Mouse (Mus musculus) WW6 (cell line): Measurements from ENCODE around the gene Olfr547.
"Not testable (repeated sequence)": the region's sequence is repeated elsewhere in the genome, so short reads cannot be mapped to it uniquely, and the experiment has no call there.

ENCODE experiments used
- DNase-seq: peaks from one replicate; pipeline ENCODE4 v3.0.0-alpha.2; 2013; ENCODE audit warnings: low read depth, low spot score

Olfr547 gene

DNA sequence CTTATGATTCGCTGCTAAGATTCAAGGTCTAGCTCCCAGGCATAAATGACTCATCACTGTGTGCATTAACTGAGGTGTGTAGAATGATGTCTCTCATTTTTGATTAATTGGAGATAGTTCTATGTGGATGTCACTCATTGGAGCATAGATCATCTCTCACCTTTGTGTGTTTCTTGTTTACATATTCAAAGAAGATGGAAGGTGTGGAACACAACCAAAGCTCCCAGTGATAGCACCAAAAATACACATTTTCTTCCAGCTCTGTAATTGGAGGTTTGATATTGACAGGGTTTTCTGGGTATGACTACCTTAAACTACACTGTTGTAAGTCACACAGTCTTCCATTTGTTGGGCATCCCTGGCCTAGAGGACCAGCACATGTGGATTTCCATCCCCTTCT, at the start of gene Olfr547:
Gene Olfr547 (plus strand): TSS at position 301 of the 400 bp plus-strand sequence.
- no peak for DNase-seq

DNA sequence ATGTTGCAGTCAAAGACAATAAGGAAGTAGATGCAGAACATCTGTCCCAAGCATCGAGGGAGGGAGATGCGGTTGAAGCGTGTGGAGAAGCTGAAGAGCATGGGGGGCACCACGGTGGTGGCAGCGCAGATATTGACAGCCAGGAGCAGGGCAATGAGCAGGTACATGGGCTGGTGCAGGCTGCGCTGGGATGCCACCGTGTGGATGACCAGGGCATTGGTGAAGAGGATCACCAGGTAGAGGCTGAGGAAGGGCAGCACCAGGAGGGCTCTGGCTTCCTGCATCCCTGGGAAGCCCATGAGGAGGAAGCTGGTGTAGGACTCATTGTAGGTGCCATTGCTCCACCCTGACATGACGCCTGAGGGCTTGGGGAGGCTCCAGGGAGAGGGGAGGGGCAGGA, 49.8 kb upstream of the Olfr547 start:
- DNase-seq, result not testable (repeated sequence)

DNA sequence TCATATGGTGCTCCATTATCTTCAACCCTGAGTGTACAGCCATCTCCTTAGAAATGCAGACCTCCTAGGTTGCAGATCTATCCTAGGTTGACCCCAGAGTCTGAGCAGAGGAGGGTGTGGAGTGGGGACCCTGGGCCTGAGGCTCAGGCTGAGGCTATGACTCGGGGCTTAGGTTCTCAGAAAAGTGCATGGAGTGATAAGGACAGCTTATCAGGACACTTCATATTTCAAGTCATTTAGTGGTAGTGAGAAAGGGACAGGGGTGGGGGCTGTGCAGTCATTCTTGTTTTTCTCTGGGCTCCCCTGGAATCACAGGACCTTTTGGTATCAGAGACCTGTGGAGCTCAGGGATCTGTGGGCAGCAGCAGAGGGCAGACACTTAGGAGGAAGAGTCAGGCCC, 48.4 kb upstream of the Olfr547 start:
- no peak for DNase-seq

DNA sequence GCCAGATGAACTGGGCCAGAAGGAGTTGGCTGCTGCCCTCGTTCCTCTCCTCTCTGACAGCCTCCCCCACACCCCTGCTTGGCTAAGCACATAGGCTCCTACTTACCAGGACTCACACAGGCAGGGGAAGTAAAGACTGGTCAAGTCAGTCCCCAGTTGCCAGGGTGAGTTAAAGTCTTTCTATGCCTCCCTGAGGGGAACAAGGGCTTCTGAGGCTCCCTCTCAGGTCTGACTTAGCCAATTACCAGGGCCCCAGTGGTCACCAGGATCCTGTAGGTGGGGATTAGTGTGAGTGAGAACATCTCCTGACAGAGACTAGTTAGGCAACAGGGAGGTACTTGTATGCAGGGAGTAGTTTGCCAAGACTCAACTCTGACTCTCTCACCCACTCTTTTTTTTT, 46.4 kb upstream of the Olfr547 start, which contains the start of gene Olfr544:
Gene Olfr544 (minus strand): TSS at position 153 of the 400 bp plus-strand sequence.
- no peak for DNase-seq

DNA sequence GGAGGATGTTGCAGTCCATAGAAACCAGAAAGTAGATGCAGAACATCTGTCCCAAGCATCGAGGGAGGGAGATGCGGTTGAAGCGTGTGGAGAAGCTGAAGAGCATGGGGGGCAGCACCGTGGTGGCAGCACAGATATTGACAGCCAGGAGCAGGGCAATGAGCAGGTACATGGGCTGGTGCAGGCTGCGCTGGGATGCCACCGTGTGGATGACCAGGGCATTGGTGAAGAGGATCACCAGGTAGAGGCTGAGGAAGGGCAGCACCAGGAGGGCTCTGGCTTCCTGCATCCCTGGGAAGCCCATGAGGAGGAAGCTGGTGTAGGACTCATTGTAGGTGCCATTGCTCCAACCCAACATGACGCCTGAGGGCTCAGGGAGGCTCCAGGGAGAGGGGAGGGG, 40.1 kb upstream of the Olfr547 start:
- DNase-seq, result not testable (repeated sequence)

DNA sequence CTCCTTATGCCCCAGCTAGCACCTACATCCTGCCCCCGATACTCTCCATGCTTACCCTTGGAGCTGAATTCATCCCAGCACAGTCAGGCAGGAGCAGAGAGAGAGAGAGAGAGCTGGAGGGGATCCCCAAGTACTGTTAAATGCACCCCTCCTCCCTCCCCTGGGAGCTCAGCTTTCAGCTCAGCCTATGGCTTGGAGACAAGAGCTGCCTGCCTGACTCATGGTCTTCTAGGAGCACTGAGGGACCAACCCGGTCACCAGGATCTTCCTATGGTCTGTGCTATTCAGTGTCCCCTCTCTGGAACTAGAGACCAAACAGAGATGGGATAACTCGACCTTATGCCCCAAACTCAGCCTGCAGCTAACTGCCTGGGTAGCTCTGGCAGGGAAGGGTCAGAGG, 35.1 kb upstream of the Olfr547 start, which contains the start of gene Olfr545:
Gene Olfr545 (minus strand): TSS at position 101 of the 400 bp plus-strand sequence.
- no peak for DNase-seq

DNA sequence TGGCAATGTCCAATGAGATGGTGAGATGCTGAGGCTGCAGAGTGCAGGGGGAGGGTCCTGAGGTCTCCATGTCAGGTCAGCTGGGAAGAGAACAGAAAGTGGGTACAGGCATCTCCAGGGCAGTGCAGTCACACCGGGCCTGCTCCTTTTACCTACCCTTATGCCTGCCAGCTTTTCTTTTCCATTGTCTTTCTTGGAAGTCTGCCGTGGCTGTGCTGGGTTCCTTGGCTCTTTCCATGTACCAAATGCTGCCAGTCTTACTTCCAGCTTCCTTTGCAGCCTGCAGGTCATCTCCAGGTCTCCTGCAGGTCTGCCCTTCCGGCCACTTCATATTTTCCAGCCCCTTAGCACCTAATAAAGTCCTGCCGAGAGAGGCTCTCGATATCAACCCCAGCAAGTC, 32.6 kb upstream of the Olfr547 start:
- no peak for DNase-seq

DNA sequence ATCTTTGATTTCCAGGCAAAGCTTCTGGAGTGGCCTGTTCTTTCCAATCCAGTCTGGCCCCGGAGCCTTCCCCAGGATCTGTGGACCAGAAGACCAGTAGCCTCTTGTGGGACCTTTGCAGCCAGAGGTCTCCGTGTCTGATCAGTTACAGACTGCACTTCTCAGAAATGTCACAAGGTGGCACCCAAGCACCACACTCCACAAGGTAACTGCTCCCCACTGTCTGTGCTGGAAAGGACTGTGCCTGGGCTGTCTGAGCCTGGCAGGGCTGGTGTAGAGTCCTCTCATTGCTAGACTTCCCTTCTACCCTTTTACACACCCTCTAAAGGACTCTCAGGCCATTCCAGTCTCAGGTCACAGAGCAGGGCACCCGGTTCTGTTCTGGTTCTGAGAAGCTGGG, 27.7 kb upstream of the Olfr547 start:
- DNase-seq, result peak; percentile 60

DNA sequence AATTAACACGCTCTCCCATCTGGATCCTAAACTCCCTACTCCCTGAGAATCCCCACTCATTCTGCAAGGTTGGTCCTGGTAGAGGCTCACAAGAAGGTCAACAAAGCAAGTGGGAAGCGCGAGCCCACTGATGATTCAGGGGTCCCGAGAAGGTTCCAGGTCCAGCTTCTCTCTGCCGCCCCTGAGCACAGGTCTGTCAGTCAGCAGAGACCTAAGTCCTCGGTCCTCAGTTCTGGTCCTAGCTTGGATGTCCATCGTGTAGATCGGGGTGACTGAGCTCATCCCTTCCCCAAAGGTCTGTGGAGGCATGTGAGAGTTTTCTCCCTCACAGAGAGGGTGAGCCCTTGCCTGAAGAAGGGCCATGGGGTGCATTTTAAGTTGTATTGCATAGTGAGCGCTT, 26.5 kb upstream of the Olfr547 start:
- DNase-seq, result no peak

DNA sequence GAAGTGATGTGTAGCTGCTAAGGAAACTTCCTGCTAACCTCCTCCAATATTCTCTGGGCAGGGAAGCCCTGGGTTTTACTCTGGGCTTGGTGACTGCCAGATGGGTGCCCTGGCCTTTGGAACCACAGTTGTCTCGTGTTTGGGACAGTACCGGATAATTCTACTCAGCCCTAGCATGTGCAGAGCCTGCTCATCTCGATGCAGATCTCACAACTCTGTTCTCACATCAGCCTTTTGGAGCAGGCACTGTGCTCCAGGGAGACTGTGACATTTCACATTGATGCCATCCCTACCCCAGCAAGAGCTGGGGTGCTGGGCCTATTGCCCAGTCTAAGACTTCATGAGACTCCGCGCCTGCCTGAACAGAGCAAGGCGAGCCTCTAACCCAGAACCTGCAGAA, 25.9 kb upstream of the Olfr547 start:
- no peak for DNase-seq

DNA sequence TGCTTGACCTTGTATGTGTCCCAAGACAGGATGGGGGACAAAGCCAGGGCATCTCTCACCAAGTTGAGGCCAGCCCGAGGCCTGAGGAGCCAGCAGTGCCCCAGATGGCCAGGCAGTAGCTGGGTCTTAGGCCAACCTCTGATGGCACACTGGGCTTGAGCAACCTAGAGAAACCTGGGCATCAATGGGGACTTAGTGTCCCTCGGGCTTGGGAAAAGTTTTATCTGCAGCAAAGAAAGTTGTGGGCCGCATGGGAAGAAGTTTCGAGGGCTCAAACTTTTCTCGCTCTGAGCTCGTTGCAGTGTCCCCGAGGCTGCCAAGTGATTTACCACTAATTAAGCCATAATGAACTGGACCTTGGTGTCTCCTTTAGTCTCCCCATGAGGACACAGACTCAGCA, 24.8 kb upstream of the Olfr547 start:
- DNase-seq, result no peak

DNA sequence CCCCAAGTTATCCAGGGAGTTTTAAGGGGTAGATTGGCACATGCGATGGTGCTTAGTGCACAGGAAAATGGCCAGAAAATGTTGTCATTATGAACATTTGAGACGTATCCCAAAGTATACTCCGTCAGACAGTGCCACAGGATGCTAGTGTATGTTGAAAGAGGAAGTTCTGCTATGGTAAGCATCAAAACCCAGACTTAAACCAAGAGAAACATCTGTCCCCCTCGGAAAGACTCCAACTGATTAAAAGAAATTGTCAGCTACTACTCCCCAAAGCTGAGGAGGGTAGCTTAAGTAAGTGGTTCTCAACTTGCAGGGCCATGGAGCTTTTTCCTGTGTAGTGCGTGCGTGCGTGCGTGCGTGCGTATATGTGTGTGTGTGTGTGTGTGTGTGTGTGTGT, 22.6 kb upstream of the Olfr547 start:
- no peak for DNase-seq

DNA sequence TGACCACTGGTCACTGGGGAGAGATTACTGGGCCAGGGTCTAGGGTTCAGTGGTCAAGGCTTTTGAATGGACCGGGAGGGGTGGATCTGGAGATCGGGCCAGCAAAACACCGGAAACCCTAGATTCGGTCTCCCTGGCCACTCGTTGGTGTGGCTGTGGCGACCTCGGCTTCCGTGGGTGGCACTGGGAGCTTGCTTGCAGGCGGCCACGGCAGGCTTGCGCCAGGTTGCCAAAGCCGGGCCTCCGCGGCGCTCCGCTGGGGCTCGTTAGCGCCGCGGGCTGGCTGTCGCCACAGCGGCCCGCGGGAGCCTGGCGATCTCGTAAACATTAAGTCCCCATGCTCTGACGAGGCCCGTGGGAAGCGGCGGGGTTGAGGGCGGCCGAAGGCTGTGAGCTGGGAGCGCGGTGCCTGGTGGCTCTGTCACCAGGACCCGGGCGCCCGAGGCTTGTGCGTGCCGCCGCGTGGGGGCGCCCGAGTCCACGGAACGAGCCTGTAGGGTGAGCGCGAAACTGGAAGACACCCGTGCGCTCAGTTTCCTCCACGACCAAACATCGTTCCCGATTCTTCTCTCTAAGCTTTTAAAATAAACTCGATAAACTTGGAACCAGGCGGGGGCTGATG, 21.6 kb upstream of the Olfr547 start:
- DNase-seq, result peak; percentile 57

DNA sequence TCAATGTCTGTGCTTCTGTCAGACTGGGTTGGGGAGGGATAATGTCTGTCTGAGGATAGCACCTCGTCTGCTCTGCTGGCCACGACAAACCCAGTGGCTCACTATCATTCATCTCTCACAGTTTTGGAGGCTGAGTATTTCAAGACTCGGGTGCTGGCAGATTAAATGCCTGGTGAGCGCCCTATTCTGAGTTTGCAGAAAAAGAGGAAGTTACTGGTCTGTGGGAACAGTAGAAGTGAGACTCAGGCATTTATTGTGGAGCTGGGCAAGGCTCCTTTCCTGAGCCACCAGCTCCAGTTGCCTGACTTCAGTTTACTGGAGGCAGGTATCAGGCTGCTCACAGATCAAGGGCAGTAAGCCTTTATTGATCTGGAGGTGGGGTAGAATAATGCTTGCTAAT, 20.4 kb upstream of the Olfr547 start:
- DNase-seq, result no peak

DNA sequence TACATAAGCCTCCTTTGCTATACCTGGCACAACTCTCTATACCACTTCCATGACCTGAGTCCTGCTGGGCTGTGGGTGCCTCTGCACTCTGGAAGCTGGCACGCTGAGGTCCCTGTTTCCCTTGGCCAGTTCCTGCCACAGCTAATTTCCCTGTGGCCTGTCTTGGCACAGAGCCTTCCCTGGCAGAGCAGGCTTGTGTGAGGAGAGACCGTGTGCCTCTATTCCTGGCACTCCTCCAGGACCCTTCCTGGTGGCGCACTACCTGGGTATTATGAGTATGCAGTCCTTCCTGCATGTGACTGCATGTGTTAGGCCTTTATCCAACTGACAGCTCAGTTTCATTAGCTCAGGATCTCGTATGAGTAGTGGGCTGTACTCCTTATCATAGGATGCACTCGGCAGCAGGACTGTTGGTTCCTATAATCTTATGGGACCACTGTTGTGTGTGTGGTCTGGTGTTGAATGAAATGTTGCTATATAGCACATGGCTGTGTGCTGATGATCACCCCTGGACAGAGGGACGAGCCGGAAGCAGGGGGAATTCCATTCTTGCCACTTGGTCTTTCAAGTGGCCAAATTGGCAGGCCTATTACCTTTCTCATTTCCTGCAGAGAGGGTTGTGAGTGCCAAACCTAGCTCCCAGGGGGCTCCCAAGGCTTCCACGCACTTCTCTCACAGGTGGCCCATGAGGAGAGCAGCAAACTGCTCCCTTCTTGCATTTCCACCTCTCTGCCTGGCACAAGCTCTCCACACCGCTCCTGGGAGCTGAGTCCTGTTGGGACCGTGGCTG, 18.1 kb upstream of the Olfr547 start:
- DNase-seq, result no peak

DNA sequence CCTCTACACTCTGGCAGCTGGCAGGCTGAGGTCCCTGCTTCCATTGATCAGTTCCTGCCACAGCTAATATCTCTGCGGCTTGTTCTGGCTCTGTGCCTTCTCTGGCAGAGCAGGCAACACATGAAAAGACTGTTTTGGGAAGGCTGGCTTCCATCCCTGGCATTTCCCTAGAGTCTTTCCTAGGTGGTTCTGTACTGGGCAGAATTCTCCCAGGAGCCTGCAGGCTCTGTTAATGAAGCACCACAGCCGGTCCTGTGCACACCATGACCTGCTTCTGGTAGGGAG, 17.6 kb upstream of the Olfr547 start:
- DNase-seq, result no peak

DNA sequence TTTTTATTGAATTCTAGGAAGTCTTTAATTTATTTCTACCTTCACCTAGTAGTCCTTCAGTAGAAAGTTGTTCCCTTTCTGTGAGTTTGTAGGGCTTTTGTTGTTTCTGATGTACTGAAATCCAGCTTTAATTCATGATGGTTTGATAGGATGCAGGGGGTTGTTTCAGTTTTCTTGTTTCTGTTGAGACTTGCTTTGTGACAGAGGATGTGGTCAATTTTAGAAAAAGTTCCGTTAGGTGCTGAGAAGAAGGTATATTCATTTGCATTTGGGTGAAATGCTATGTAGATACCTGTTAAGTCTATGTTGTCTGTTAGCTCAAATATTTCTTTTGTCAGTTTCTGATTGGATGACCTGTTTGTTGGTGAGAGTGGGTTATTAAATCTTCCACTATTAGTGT, 5.5 kb upstream of the Olfr547 start:
- no peak for DNase-seq

DNA sequence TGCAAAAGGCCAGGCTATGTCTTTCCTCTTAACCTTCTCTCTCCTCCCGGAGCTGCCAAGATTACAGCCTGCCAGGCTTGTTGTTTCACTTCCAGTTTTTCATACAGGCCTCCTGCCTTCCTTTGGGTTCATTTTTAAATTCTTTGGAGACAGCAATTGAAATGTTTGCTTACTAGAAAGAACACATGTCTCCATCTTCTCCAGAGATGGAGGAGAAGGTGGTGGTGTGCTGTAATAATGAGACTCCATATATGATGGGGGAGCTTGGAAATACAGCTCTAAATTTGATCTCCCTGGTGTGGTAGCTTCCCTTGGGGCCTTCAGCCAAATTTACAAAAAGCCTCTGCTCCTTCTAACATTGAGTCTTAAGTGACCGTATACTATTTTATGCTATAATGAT, 6.0 kb downstream of the Olfr547 start, which contains the start of gene Olfr548-ps1:
Gene Olfr548-ps1 (plus strand): TSS at position 301 of the 400 bp plus-strand sequence.
- DNase-seq, result no peak

DNA sequence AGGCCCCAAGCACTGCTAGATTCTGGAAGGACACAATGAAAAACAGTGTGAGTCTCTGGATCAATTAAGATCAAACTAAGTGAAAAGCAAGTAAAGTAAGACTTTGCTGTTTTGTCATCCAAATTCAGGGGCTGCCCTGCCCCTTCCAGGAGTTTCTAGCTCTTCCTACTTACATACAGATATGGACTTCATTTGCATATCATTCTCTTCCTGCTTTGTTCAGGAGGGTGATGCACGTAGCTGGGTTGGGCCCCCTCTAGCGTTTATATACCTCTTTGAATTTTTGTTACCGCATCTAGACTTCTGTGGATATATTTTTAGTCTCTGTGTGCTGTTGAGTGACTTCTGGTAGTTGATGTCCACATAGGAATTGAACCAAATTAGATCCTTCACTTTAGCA, 6.7 kb downstream of the Olfr547 start:
- no peak for DNase-seq

DNA sequence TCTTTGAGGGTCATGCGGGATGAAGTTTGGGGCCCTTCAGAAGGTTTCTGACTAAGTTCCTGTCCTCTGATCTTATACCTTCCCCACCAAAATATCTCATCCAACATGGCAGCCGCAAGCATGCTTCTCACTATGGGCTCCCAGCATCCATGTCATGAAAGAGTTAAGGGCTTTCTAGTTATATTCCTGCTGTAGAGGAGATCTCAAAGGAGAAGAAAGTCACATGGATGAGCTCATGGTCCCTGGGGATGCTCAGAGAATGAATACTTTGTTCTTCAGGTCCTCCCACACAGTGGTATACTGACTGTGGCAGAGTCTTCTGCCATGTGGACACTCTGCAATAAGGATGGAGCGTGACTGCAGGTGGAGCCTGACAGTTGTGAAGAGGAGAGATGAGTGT, 15.0 kb downstream of the Olfr547 start, which contains the start of gene Olfr549:
Gene Olfr549 (plus strand): TSS at position 301 of the 400 bp plus-strand sequence.
- no peak for DNase-seq

DNA sequence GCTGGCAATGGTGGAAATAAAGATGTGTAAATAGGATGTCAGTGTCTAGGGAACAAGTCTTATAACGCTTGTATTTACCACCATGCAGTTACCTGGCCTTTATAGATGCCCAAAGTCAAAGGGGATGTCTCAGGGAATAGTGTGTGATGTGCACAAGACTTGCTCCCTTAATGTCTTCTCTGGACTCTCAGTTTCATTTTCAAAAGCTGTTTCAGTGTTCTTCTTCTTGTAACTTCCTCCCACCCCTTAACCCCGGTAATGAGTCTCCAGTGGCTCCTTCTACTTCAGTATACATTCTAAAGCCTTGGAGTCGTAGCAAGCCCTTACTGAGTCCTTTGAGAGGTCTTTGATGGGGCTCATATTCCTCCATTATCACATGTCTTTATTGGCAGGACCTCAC, 18.7 kb downstream of the Olfr547 start:
- no peak for DNase-seq

DNA sequence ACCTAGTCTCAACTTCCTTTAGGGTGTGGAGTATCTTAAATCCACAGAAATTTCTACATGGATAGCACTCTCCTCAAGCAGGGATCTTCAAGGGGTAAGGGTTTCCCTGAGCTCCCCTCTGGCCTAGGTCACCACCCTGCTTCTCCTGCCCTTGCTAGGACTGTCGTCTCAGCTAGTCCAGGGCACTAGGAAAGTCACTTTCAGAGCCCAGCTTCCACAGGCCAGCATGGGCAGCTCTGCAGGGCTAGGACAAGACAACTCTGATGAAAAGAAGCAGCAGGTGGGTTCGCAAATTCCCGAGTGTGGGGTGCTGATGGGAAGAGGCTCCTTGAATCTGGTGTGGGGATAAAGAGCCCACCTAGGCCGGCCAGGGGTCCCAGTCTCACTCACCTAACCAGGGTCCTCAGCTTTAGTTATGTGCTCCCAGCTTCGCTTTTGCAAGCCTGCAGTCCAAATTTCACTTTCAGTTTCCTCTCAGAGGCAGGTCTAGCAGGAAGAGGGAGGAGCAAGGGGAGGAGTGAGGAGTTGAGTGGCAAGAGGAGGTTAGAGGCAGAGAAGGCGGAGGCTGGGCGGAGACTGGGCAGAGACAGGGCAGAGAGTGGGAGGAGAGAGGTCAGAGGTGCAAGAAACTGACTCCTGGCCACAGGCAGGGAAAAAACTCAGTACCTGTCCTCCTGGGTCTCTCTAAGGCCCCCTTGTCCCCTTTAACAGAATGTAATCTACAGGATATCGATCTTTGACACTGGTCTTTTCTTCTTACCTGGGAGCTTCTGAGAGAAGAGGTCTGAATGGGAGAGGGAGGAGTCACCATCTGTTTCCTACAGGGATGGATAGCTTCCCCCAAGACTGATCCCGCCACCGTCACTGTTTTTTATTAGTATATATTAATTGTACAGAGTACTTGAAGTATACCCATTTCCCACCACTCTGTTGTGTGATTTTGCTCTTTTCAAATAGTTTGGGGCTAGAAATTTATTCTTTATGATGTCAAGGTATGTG, 30.7 kb downstream of the Olfr547 start, which contains the start of gene Trim21:
Gene Trim21 (minus strand): TSS at position 488 of the 999 bp plus-strand sequence.
- peak; percentile 55 for DNase-seq
